Mouse (Mus musculus): ENCODE results near the gene Mipep. TPM values are rescaled to one million over a fixed set of nuclear protein-coding genes. Genes with fewer than 3 reads are reported as not detected.

The Mipep gene
- total RNA-seq, 2 experiments from 2014 or later, result 70.0 to 75.1 TPM

DNA sequence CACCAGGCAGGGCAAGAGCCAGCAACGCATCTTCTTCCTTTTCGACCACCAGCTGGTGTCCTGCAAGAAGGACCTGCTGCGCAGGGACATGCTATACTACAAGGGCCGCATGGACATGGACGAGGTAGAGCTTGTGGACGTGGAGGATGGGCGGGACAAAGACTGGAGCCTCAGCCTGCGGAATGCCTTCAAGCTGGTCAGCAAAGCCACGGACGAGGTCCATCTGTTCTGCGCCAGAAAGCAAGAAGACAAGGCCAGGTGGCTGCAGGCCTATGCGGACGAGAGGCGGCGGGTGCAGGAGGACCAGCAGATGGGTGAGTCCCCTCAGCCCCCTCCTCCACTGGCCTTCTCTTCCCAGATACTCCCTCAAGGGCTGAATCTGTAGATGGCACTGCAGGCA lies 28.1 kb upstream of the Mipep start:
- no peak for DNase-seq

- DNase-seq, result no peak
Observed at GRCm38 (mm10) chr14:60757265-60757664, 27.1 kb upstream of the Mipep start.

DNA sequence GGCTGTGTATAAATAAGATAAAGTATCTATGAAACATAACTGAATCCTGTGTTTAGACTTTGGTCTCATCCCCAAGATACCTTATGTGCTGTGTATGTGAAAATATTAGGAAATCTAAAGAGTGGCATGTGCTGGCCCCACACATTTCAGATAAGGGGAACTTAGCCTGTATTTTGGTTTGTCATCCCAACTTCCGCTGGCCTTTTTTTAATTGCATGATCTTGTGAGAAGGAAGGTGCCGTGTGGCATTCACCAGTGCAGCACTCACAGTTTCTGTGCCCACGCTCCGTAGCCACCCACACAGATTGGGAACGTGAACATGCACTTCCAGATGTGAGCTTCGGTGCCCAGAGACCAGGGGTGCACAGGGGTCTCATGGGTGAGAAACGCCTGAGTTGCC lies 26.7 kb upstream of the Mipep start:
- no peak for DNase-seq

DNA sequence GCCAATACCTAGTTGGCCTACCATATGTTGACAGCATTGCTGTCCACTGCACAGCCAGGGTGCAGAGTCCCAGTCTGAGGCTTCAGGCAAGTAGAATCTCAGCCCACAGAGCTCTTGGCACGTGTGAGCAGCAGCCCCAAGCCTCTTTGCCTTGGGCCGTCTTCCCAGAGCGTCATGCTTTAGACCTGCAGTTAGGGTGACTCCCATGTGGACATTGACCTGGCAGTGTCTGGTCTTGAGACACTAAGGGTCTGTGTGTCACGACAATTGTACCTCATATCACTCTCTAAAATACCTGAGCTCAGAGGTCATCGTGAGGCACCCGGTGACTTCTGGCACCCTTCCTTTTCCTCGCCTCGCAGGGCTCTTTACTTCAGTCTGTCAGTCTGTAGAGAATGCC lies 25.3 kb upstream of the Mipep start:
- DNase-seq, result no peak

GRCm38 (mm10) chr14:60761801-60762200 lies 22.6 kb upstream of the Mipep start:
- DNase-seq, result no peak

- DNase-seq, result peak in 1 of 2 experiments; percentile 55
Observed at GRCm38 (mm10) chr14:60762754-60763153, 21.6 kb upstream of the Mipep start.

- peak in 1 of 2 experiments; percentile 72 for DNase-seq
Observed at GRCm38 (mm10) chr14:60763746-60764145, 20.6 kb upstream of the Mipep start.

DNA sequence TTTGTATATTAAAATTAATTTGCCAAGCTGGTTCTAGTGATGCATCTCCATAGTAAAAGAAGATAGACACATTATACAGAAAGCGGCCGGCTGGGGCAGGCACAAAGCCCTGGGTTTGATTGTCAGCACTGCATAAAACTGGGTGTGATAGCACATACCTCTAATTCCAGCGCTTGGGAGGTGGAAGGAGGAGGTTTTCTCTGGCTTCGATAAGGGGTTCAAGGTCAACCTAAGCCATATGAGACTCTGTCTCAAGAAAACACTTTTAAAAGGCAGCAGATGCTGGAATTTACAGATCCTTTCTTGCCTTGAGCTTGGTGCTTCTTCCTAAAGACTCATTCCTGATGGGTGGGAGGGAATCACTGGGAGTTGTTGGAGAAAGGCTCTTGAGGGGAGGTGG lies 19.8 kb upstream of the Mipep start:
- DNase-seq, result no peak

DNA sequence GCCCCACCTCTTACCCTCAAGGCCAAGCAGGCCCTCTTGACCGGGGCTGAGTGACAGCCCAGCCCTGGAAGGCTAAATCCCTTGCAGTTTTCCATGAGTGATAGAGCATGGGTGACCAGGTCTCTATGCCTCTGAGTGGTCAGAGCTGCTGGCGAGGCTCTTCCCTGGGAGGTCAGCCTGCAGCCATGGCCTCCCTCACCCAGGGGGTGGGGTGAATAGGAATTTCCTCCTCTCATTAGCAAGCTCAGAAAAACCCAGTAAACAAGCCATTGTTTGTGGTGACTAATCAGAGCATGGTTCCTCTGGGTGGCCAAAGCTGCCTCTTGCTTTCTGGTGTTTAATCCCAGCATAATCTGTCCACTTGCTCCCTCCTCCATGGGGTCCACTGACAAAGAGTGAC lies 19.3 kb upstream of the Mipep start:
- peak in 1 of 2 experiments; percentile 78 for DNase-seq

DNA sequence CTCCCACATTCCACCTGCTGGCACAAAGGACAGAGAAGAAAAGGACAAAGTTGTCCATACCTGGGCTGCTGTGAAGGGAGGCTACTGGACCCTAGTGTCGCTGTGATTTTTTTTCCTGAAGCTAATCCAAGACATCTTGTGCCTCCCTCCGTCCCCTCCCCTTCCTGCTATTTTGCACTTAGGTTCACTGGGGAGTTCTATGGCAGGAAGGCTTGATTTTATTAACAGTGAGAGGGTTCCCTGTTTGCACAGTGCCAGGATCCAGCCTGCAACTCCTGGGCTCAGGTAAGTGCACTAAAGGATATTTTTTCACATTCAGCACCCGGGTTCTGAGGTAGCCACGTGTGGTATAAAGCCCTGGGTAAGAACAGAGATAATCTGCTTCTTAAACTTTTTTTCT lies 16.5 kb upstream of the Mipep start, which contains the start of gene C1qtnf9:
TSS of gene C1qtnf9 (plus strand) at position 251 of the 400 bp plus-strand sequence.
- peak in 1 of 2 experiments; percentile 66 for DNase-seq

DNA sequence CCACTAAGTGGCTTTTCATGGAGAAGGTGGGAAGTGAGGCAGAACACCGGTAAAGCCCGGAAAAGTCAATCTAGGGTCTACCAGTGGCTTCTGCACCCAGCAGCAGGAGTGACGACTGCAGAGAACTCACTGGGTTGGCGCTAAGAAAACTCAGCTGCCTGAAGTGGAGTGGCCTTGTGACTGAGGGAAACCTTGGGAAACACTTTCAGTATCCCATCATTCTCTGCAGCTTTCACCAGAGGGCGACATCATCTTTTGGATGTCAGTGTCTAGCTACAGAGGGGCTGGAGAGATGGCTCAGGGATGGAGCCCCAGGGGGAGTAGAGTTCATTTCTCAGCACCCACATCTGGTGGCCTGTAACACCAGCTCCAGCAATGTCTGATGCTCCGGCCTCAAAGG lies 15.0 kb upstream of the Mipep start:
- DNase-seq, result peak in 1 of 2 experiments; percentile 35

DNA sequence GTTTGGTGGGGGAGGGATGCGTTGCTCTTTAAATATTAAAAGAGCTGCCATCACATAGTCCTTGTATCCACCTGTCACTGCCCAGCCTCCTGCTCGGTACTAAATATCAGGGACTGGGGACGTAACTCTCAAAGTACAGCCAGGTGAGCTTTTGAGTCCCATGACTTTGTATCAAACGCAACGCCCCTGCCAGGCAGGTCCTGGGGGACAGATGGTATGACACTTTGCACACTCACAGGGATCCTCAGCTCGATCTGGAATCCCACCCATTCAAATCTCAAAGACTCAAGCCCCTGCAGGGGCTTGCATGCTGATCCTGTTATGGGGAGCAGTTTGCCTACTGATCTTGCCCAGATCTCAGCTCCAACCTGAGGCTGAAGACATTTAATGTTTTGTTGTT lies 13.8 kb upstream of the Mipep start:
- DNase-seq, result no peak

DNA sequence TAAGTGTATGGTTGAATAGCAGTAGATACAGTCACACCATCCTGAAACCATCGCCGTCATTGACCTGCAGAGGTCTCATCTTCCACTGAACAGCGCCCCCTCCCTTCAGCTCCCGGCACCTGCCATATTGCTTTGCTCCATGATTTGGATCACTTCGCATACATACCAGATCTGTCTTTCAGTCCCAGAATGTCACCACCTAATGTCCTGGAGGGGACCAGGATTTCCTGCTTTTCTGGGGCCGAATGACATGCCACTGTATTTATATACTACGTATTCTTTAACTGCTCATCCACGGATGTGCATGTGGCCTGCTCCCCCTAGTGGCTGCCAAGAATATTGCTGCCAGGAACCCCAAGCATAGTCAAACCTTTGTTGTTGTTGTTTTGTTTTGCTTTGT lies 13.3 kb upstream of the Mipep start:
- DNase-seq, result peak; percentile 63 to 88

DNA sequence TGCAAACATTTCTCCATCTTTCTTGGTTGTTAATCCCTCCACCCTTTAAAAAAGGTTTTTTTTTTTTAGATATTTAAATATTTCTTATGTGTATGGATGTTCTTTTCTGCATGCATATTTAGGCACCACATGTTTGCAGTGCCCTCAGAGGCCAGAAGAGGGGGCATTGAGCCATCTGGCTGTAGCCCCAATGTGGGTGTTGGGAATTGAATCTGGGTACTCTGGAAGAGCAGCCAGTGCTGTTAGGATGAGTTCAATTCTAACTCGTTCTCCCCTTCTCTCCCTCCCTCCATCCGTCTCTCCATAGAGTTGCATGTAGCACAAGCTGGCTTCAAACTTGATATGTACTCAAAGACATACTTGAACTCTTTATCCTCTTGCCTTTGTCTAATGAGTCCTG lies 10.9 kb upstream of the Mipep start:
- DNase-seq, result no peak

DNA sequence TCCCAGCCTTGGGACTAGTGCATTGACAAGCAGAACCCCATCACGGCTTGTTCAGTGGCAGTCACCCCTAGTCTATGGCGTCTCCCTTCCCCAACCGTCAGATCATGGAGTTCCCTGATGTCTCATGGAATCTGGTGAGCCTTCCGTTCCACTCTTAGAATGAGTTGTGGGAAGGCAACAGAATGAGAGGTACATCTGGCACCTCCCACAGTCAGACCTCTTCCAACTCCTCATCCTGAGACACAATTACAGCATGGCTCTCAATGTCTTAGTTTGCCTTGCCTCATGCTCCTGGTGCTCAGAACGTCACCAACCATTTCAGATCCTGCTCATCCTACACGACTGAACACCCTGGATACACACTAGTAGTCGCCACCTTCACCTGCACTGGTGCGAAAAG lies 7.9 kb upstream of the Mipep start:
- DNase-seq, result no peak

GRCm38 (mm10) chr14:60777485-60777919 lies 6.9 kb upstream of the Mipep start:
- no peak for DNase-seq

DNA sequence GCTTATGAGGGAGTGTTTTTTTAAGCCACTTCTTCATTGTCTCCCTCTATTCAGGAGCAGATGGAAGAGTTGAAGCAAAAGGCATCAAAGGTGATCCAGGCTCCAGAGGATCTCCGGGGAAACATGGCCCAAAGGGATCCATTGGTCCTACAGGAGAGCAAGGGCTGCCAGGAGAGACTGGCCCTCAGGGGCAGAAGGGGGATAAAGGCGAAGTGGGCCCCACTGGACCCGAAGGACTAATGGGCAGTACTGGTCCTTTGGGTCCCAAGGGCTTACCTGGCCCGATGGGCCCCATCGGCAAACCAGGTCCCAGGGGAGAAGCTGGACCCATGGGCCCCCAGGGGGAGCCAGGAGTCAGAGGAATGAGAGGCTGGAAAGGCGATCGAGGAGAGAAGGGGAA lies 5.2 kb upstream of the Mipep start:
- no peak for DNase-seq

DNA sequence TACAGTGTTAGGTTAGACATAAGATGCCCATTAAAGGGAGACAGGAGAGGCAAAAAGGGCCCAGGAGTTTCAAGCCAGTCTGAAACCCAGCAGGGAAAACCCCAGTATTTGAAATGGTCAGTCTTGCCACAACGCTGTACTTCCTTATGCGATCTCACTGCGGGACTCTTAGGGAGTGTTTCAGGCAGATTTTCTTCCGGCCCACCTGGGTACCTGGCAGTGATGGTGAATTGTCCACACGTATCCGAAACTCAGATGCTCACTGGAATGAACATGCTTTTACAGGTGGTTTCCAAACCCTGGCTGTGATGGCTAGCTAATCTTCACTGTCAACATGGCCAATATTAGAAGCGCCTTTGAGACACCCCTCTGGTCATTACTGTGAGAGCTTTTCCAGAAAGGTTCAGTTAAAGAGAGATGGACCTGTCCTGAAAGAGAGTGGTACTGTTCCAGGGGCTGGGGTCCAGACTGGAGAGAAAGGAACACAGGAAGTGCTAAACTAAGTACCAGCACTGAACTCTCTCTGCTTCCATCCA lies 2.2 kb upstream of the Mipep start:
- no peak for DNase-seq

DNA sequence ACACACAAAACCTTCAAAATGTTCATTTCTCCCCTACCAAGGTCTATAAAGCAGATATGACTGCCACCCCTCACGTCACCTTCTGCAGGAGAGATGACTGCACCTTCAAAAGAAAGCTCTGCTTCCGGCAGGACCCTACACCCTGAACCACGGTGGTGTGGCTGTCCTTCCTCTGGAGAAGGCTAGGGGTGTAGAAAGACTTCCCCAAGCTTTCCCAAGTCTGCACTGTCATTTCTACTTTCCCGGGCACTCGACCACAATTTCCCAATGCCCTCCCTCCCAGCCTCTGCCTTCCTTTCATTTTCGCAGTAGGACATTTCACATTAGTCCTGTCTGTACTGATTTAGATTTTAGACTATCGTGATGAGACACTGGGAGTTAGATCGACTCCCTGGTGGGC lies 1.2 kb upstream of the Mipep start:
- DNase-seq, result no peak

GRCm38 (mm10) chr14:60790103-60790502 lies 5.7 kb downstream of the Mipep start:
- peak; percentile 46 to 73 for DNase-seq

GRCm38 (mm10) chr14:60796600-60797322 lies 12.4 kb downstream of the Mipep start:
- no peak for DNase-seq

GRCm38 (mm10) chr14:60797596-60797995 lies 13.2 kb downstream of the Mipep start:
- no peak for DNase-seq

DNA sequence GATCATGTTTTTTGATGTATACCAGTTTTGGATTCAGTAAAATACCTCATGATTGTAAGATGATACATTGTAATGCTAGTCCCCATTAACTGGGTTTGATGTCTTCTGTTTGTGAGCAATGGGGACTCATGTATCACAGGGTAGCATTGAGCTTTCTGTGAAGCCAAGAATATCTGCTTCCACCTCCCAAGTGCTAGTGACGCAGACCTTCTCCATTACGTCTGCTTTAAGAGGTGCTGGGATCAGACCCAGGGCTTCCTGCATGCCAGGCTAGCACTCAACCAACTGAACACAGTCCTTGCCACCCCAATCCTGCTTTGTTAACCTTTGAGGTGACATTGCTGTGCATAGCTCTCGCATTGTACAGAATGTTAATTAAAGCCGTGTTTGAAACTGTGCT lies 14.3 kb downstream of the Mipep start:
- no peak for DNase-seq
